Mouse (Mus musculus) limb, embryonic 12.5 days (tissue): ENCODE data around the gene Myo7a. TPM values are rescaled to one million over a fixed set of nuclear protein-coding genes. Genes with fewer than 3 reads are reported as not detected.

ENCODE experiments used
- ATAC-seq: fragments of 200-750 bp; cut with Nextera tagmentation; 2 replicates; pipeline ENCODE4 v1.8.0; 2017; ENCODE audit warnings: low read depth, moderate TSS enrichment; ENCODE audit not compliant: insufficient number of reproducible peaks, insufficient read depth, low FRiP score, low TSS enrichment
- H3K27ac ChIP-seq: fragments of 300-500 bp; sonication (generic); 2 replicates; pipeline ENCODE4 v1.5.1; 2016; ENCODE audit warnings: mild to moderate bottlenecking, moderate library complexity
- H3K27me3 ChIP-seq: fragments of 300-500 bp; sonication (generic); 2 replicates; pipeline ENCODE4 v1.6.1; 2016; ENCODE audit warnings: mild to moderate bottlenecking, moderate library complexity
- H3K36me3 ChIP-seq: fragments of 300-500 bp; sonication (generic); 2 replicates; pipeline ENCODE4 v1.6.1; 2016; ENCODE audit warnings: mild to moderate bottlenecking, moderate library complexity
- H3K4me1 ChIP-seq: fragments of 300-500 bp; sonication (generic); replicated peaks from 2 replicates; pipeline ENCODE4 v1.6.1; 2016
- H3K4me2 ChIP-seq: fragments of 300-500 bp; sonication (generic); 2 replicates; pipeline ENCODE4 v1.6.1; 2016; ENCODE audit warnings: mild to moderate bottlenecking, moderate library complexity
- H3K4me3 ChIP-seq: fragments of 300-500 bp; sonication (generic); replicated peaks from 2 replicates; pipeline ENCODE4 v1.5.1; 2016; ENCODE audit warnings: mild to moderate bottlenecking
- H3K9ac ChIP-seq: fragments of 300-500 bp; sonication (generic); replicated peaks from 2 replicates; pipeline ENCODE4 v1.6.1; 2016; ENCODE audit warnings: mild to moderate bottlenecking, moderate library complexity
- H3K9me3 ChIP-seq: fragments of 300-500 bp; sonication (generic); 2 replicates; pipeline ENCODE4 v1.6.1; 2016; ENCODE audit warnings: mild to moderate bottlenecking, moderate library complexity
- WGBS: fragments of 180-500 bp; shearing (Covaris S2); methylation state at CpG from one replicate; pipeline ENCODE4 v1.1.7; 2016; 5-methylcytosine and 5-hydroxymethylcytosine counted together
- polyA plus RNA-seq: library from polyadenylated mRNA; unstranded; fragments of >200 nt; fragmentation: Nextera tagmentation; extraction: Ambion mirVana; gene quantifications from 2 replicates; pipeline ENCODE4 v1.2.1, GENCODE M21; 2016

Myo7a gene
- polyA plus RNA-seq, 1 experiment from 2014 or later, result 13.4 TPM

GRCm38 (mm10) chr7:98119961-98120232 lies 573 bp upstream of the Myo7a start:
- no peak overlapping the region for H3K4me3 ChIP-seq
- 72% methylated on average over 2 of the region's 2 CpGs for WGBS
- H3K36me3 ChIP-seq, result no peaks in the 10 kb centered on the region
- peak overlapping the region; percentile 58; the same call in 1 of the 2 replicates for H3K4me2 ChIP-seq
- 0 out of 2 replicates have a peak, but pooled peaks cover 9% of the 10 kb centered on the region for H3K4me1 ChIP-seq
- no peak overlapping the region for H3K27ac ChIP-seq
- no peak overlapping the region for H3K9ac ChIP-seq
- 0 out of 2 replicates have a peak, but pooled peaks cover 3% of the 10 kb centered on the region for H3K27me3 ChIP-seq
- no peaks in the 10 kb centered on the region for H3K9me3 ChIP-seq
- ATAC-seq, result 0 out of 2 replicates have a peak, but pooled peaks have one; percentile 24

DNA sequence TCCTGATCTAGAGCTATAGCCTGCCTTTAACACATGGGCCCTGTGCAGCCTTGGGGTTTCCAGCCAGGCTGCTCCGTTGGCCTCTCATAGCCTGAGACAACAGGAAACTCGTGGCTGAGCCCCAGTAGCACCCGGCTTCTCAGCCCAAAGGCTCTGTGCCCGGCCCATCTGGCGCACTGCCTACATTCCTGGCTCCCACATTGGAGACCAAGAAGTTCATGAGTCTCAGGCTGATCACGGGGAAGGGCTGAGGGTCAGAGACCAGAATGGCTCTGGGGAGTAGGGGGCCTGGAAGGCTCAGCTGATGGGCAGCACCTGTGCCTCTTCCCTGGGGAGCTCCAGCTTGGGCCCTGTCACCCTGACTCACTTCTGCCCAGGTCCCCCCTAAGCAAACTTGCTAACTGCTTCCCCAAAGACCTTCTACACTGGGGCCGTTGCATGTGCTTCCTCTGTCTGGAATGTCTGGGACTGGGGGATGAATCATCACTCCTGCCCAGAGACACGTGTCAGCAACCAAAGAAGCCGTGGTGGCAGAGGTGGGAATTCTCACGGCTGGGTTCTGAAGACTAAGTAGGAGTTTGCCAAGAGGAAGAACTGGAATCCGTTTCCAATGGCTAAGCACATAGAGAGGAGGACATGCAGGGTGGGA lies 2.2 kb downstream of the Myo7a start:
- Histone ChIP-seq H3K36me3 (no peaks in the 10 kb centered on the region), H3K27ac (0 out of 2 replicates have a peak overlapping the region, but pooled peaks have one; percentile 12), H3K9me3 (no peaks in the 10 kb centered on the region), H3K4me1 (0 out of 2 replicates have a peak, but pooled peaks cover 9% of the 10 kb centered on the region), H3K27me3 (peaks cover 13% of the 10 kb centered on the region), H3K4me2 (no peak overlapping the region), H3K9ac (no peak overlapping the region), H3K4me3 (no peak overlapping the region)
- 67% methylated on average over 11 of the region's 11 CpGs for WGBS
- ATAC-seq, result no peak

DNA sequence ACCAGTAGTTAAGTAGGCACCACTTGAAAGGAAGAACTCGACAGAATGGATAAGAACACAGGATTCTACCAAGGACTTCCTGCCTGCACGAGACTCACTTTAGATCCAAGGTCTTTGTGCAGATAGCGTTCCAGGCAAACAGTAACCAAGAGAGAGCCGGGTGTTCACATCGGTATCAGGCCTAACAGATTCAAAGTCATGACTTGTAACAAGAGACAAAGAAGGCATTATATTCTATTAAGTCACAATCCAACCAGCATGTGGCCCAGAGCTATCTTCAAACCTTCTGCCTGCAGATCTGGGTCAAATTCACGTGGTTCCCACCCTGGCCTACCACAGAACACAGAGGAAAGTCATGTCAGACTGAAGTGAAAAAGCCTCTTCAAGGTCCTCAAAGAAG lies 4.7 kb downstream of the Myo7a start:
- 79% methylated on average over 6 of the region's 6 CpGs for WGBS
- H3K27ac ChIP-seq, result no peak overlapping the region
- peaks cover 34% of the 10 kb centered on the region for H3K27me3 ChIP-seq
- no peak overlapping the region for H3K4me2 ChIP-seq
- H3K9ac ChIP-seq, result no peak overlapping the region
- H3K9me3 ChIP-seq, result no peaks in the 10 kb centered on the region
- no peak overlapping the region for H3K4me3 ChIP-seq
- ATAC-seq, result no peak
- H3K4me1 ChIP-seq, result peaks cover 14% of the 10 kb centered on the region
- H3K36me3 ChIP-seq, result no peaks in the 10 kb centered on the region

- Histone ChIP-seq H3K4me1 (peaks cover 10% of the 10 kb centered on the region), H3K27ac (no peak overlapping the region), H3K9ac (peak overlapping the region; percentile 67), H3K4me3 (peak overlapping the region; percentile 39), H3K4me2 (peak overlapping the region; percentile 73), H3K9me3 (no peaks in the 10 kb centered on the region), H3K27me3 (peaks cover 34% of the 10 kb centered on the region), H3K36me3 (no peaks in the 10 kb centered on the region)
- 4% methylated on average over 25 of the region's 25 CpGs for WGBS
- 0 out of 2 replicates have a peak, but pooled peaks have one; percentile 29 for ATAC-seq
Measured at GRCm38 (mm10) chr7:98111233-98111632, 8.1 kb downstream of the Myo7a start.

- no peak overlapping the region for H3K9ac ChIP-seq
- no peak overlapping the region for H3K4me2 ChIP-seq
- H3K27ac ChIP-seq, result no peak overlapping the region
- peaks cover 10% of the 10 kb centered on the region for H3K4me1 ChIP-seq
- H3K4me3 ChIP-seq, result no peak overlapping the region
- H3K27me3 ChIP-seq, result peaks cover 34% of the 10 kb centered on the region
- no peaks in the 10 kb centered on the region for H3K9me3 ChIP-seq
- H3K36me3 ChIP-seq, result no peaks in the 10 kb centered on the region
- WGBS, result 77% methylated on average over 4 of the region's 4 CpGs
- no peak for ATAC-seq
Measured at GRCm38 (mm10) chr7:98109771-98110170, 9.6 kb downstream of the Myo7a start.

GRCm38 (mm10) chr7:98108636-98109430 lies 10.5 kb downstream of the Myo7a start:
- no peak for ATAC-seq

GRCm38 (mm10) chr7:98106272-98106671 lies 13.1 kb downstream of the Myo7a start:
- Histone ChIP-seq H3K27me3 (peaks cover 16% of the 10 kb centered on the region), H3K27ac (no peak overlapping the region), H3K9me3 (no peaks in the 10 kb centered on the region), H3K36me3 (no peaks in the 10 kb centered on the region), H3K4me2 (no peak overlapping the region), H3K4me1 (peaks cover 12% of the 10 kb centered on the region), H3K4me3 (no peak overlapping the region), H3K9ac (no peak overlapping the region)
- whole genome bisulfite sequencing, result 82% methylated on average over 7 of the region's 7 CpGs
- no peak for ATAC-seq

More at GRCm38 (mm10) chr7:98108636-98109430, 10.5 kb downstream of the Myo7a start:
- Histone ChIP-seq H3K36me3 (no peaks in the 10 kb centered on the region), H3K27ac (no peak overlapping the region), H3K9ac (no peak overlapping the region), H3K27me3 (peaks cover 34% of the 10 kb centered on the region), H3K4me3 (no peak overlapping the region), H3K9me3 (no peaks in the 10 kb centered on the region), H3K4me1 (peaks cover 10% of the 10 kb centered on the region), H3K4me2 (no peak overlapping the region)
- WGBS, result 82% methylated on average over 16 of the region's 16 CpGs

DNA sequence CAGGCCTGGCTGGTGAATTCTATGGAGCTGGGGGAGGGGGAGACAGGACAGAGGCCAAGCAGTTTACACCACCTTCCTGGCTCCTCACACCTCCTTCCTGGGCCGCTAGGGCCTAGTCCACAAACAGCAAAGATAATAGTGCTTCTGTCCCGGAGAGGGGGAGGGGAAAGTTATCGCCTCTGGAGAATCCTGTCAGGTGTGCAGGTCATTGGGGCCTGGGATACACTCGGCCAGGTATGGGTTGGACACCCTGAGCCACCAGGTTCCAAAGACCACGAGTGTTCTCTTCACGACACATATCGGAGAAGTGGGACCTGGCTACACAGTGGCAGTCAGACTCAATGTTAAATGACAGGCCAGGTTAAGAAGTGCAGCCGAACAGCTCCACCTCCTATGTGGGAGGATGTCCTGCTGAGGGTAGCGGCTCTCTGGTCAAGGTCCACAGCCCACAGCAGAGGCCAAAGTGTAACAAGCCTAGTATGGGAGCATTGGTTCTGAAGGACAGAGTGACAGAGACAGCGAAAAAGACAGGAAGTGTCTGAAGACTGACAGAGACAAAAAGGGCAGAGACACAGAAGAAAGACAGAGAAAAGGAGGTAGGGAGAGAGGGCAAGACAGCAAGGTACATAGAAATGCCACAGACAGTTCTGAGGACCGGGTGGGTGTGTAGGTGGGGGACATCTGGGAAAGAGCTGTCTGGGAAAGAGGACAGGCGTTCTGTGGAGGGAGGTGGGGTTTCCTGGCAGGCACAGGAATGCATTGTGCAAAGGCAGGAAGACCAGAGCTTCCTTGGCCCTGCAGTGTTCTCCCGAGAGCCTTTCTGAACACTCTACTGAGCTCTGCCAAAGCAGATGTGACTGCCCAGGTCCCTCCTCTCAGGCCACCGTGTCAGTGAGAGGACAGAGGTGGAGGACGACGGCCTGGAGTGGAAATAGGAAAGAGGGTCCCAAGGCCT lies 14.6 kb downstream of the Myo7a start:
- Histone ChIP-seq H3K4me3 (no peak overlapping the region), H3K4me1 (0 out of 2 replicates have a peak, but pooled peaks cover 6% of the 10 kb centered on the region), H3K36me3 (no peaks in the 10 kb centered on the region), H3K4me2 (no peak overlapping the region), H3K27ac (peak overlapping the region; percentile 35; the same call in 1 of the 2 replicates), H3K27me3 (peaks cover under 1% of the 10 kb centered on the region; the same call in 1 of the 2 replicates), H3K9me3 (no peaks in the 10 kb centered on the region), H3K9ac (no peak overlapping the region)
- no peak for ATAC-seq
- WGBS, result 64% methylated on average over 16 of the region's 16 CpGs

DNA sequence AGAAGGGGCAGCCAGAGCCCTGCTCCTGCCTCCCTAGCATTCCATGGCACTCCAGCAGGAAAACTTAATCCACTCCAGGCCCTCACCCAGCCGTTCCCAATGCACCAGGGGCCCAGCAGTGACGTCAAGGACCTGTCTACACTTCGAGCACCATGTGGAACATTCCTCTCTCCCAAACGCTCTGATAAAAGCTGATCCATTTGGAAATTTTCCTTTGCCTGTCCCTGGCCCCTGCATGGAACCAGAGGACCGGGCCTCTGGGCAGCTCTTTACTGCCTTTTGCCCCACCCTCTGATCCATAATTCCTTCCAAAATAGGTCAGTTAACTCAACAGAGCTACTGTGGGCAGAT lies 15.4 kb downstream of the Myo7a start:
- Histone ChIP-seq H3K9me3 (no peaks in the 10 kb centered on the region), H3K27ac (no peak overlapping the region; the same call in 1 of the 2 replicates), H3K4me2 (no peak overlapping the region), H3K27me3 (no peaks in the 10 kb centered on the region), H3K4me3 (no peak overlapping the region), H3K4me1 (0 out of 2 replicates have a peak, but pooled peaks cover 6% of the 10 kb centered on the region), H3K9ac (no peak overlapping the region), H3K36me3 (no peaks in the 10 kb centered on the region)
- ATAC-seq, result no peak
- 75% methylated on average over 5 of the region's 5 CpGs for WGBS

- H3K4me1 ChIP-seq, result 0 out of 2 replicates have a peak, but pooled peaks cover 6% of the 10 kb centered on the region
- ATAC-seq, result no peak
- peak overlapping the region; percentile 19; the same call in 1 of the 2 replicates for H3K27ac ChIP-seq
- H3K27me3 ChIP-seq, result no peaks in the 10 kb centered on the region
- H3K9ac ChIP-seq, result no peak overlapping the region; the same call in 1 of the 2 replicates
- H3K4me3 ChIP-seq, result peak overlapping the region; percentile 29
- H3K4me2 ChIP-seq, result peak overlapping the region; percentile 54
- no peaks in the 10 kb centered on the region for H3K9me3 ChIP-seq
- 14% methylated on average over 24 of the region's 26 CpGs for WGBS
- H3K36me3 ChIP-seq, result no peaks in the 10 kb centered on the region; the same call in 1 of the 2 replicates
Measured at GRCm38 (mm10) chr7:98103002-98103941, 16.1 kb downstream of the Myo7a start.
